16 mouse cellular contexts compared by ENCODE assay signal in the genomic region with DNA sequence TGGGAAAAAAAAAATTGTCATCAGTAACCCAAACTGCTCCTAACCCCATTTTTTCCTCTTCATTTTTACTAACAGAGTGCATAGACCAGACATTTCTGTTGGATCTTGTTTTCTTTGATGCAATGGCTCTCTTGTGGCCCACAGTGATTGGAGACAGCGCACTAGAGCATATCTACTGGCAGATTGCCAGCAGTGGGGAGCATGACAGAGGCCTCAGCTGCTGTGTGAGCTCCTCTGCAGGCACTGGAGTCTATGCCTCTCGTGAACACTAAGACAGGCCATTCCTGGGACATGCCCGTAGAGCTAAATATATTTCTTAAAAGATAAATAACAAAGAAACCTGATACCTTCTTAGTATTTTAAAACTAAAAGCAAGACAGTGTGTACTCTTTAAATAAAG. TPM values are rescaled to one million over a fixed set of nuclear protein-coding genes. Genes with fewer than 3 reads are reported as not detected.
A peak's percentile ranks its signal among the peaks of the same experiment; 100 is the strongest.
DNase-seq lines count a peak whose midpoint lies in the region; ATAC-seq lines count a peak whose summit lies in the region.
"Had no signal": no experiment of that assay in that cellular context is flagged by ENCODE, and none has a peak within 500 bp of the region (broad histone marks: within the 10 kb centered on the region; RNA-seq: fewer than 3 reads in every experiment).

No protein-coding gene starts in this region.

- H3K9ac ChIP-seq in embryonic facial prominence, embryonic 11.5 days (replicated peaks; ENCODE audit: low read length) = no peak overlapping the region
- H3K9ac ChIP-seq: liver, embryonic 13.5 days had no signal

- no peak overlapping the region for H3K4me3 ChIP-seq in embryonic facial prominence, embryonic 11.5 days (ENCODE audit: low read depth, low read length)
- H3K4me3 ChIP-seq in embryonic facial prominence, embryonic 10.5 days = no peak overlapping the region
- H3K4me3 ChIP-seq: liver, embryonic 13.5 days had no signal

- no peak overlapping the region for H3K4me2 ChIP-seq in embryonic facial prominence, embryonic 11.5 days (ENCODE audit: low read depth, low read length)
- H3K4me2 ChIP-seq: liver, embryonic 13.5 days had no signal

- no peaks in the 10 kb centered on the region for H3K9me3 ChIP-seq in embryonic facial prominence, embryonic 11.5 days (replicated peaks; ENCODE audit: control insufficient read depth, low read length)
- no peaks in the 10 kb centered on the region for H3K9me3 ChIP-seq in embryonic facial prominence, embryonic 10.5 days
- H3K9me3 ChIP-seq: liver, embryonic 13.5 days had no signal

- 68% methylated on average over 3 of the region's 3 CpGs for WGBS in embryonic facial prominence, embryonic 11.5 days
- WGBS in embryonic facial prominence, embryonic 10.5 days = 74% methylated on average over 3 of the region's 3 CpGs

- H3K36me3 ChIP-seq in embryonic facial prominence, embryonic 11.5 days (replicated peaks; ENCODE audit: control insufficient read depth, insufficient read depth, low read depth, low read length) = no peaks in the 10 kb centered on the region
- no peaks in the 10 kb centered on the region for H3K36me3 ChIP-seq in embryonic facial prominence, embryonic 10.5 days (replicated peaks)
- H3K36me3 ChIP-seq: liver, embryonic 13.5 days had no signal

- H3K27me3 ChIP-seq in embryonic facial prominence, embryonic 11.5 days (ENCODE audit: control insufficient read depth, insufficient read depth, low read length) = no peaks in the 10 kb centered on the region
- H3K27me3 ChIP-seq in embryonic facial prominence, embryonic 10.5 days (replicated peaks; ENCODE audit: low read depth, poor library complexity, severe bottlenecking) = no peaks in the 10 kb centered on the region; the same call in 1 of the 2 replicates
- H3K27me3 ChIP-seq: Patski had no signal

- no peak overlapping the region for H3K27ac ChIP-seq in embryonic facial prominence, embryonic 11.5 days (replicated peaks; ENCODE audit: low read depth, low read length)
- no peak overlapping the region for H3K27ac ChIP-seq in embryonic facial prominence, embryonic 10.5 days (replicated peaks)
- H3K27ac ChIP-seq: liver, embryonic 13.5 days; stomach, postnatal 0 days had no signal

- ATAC-seq in embryonic facial prominence, embryonic 11.5 days (replicated peaks; ENCODE audit: insufficient number of reproducible peaks, low FRiP score, low TSS enrichment, low read depth) = no peak
- ATAC-seq: intestine, embryonic 16.5 days; Patski had no signal

- H3K4me1 ChIP-seq in embryonic facial prominence, embryonic 11.5 days (ENCODE audit: control insufficient read depth, insufficient read depth, low read length) = no peaks in the 10 kb centered on the region
- peaks cover 6% of the 10 kb centered on the region for H3K4me1 ChIP-seq in embryonic facial prominence, embryonic 10.5 days

- peak; percentile 14 for DNase-seq in embryonic facial prominence, embryonic 11.5 days (ENCODE audit: low spot score)
- DNase-seq in embryonic facial prominence, embryonic 10.5 days (ENCODE audit: low spot score) = no peak
- DNase-seq in kidney, postnatal 10 days = peak; percentile 22
- DNase-seq in kidney, postnatal 36 days = no peak
- DNase-seq in 416B (ENCODE audit: low read depth) = peak; percentile 61
- peak; percentile 13 for DNase-seq in brain, adult 2 months (ENCODE audit: low read depth, low spot score)
- no peak for DNase-seq in layer of hippocampus, adult 9-10 months (ENCODE audit: low spot score)
- DNase-seq in gastrocnemius, postnatal 10 days = no peak
- DNase-seq: adrenal gland, adult 8-10 months; gastrocnemius, postnatal 14 days; liver, embryonic 13.5 days; lung, postnatal 36 days; spleen, adult 18-20 months had no signal

RNA-seq across cellular contexts. Expression of a gene that starts 3.5 kb away (rescaled TPM):
- polyA plus RNA-seq in embryonic facial prominence, embryonic 11.5 days (2014; fragmentation: Nextera tagmentation; extraction: Ambion mirVana) = 36.2 and 38.1 TPM in 2 replicates
- polyA plus RNA-seq in embryonic facial prominence, embryonic 10.5 days (2016; fragmentation: Nextera tagmentation; extraction: Ambion mirVana) = 40.7 TPM in 2 replicates
- total RNA-seq in gastrocnemius, postnatal 10 days (2021) = 10 to 100 TPM; 13.7 to 17.7 TPM

RNA-seq across cellular contexts. Expression of a gene that starts 6.2 kb away (rescaled TPM):
- polyA plus RNA-seq in embryonic facial prominence, embryonic 11.5 days (2014; fragmentation: Nextera tagmentation; extraction: Ambion mirVana) = 2.1 and 2.3 TPM in 2 replicates
- polyA plus RNA-seq in embryonic facial prominence, embryonic 10.5 days (2016; fragmentation: Nextera tagmentation; extraction: Ambion mirVana) = 1.7 and 2.1 TPM in 2 replicates
- total RNA-seq in gastrocnemius, postnatal 10 days (2021) = 10 to 100 TPM in 1 of 2 experiments, 1 to 10 TPM in 1; 9.2 to 14.2 TPM

Comparison
In these comparisons a context has a peak if more than half of its experiments do, and no peak if none do; other contexts are left out.
1. DNase-seq: peak in embryonic facial prominence, embryonic 11.5 days (single experiment), kidney, postnatal 10 days (single experiment), 416B (single experiment) and brain, adult 2 months (single experiment); none in embryonic facial prominence, embryonic 10.5 days (single experiment), kidney, postnatal 36 days (0 of 2), layer of hippocampus, adult 9-10 months (single experiment) and gastrocnemius, postnatal 10 days (single experiment).